ENCODE assay signal across 12 mouse cellular contexts in the genomic region with DNA sequence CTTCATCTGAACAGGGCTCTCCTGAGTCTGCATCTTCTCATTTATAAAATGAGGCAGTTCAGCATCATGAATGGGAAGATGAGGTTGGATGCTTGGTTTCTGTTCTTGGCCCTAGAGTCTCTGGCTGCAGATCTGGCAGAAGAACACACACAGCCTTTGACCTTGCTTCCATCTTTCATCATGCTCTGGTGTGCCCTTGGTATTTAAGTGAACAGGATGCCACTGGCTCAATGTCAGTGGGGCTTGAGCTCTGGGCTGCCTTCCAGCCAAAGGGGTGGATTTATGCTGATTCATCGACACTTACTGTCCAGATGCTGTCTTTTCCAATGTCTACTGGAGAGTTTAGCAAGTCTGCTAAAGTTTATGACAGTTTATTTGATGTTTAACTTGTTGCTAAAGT.
DNase-seq lines count a peak whose midpoint lies in the region; ATAC-seq lines count a peak whose summit lies in the region.
"Had no signal": no experiment of that assay in that cellular context is flagged by ENCODE, and none has a peak within 500 bp of the region (broad histone marks: within the 10 kb centered on the region; RNA-seq: fewer than 3 reads in every experiment).

No protein-coding gene starts in this region.

- no peaks in the 10 kb centered on the region for H3K36me3 ChIP-seq in heart, embryonic 10.5 days
- H3K36me3 ChIP-seq in lung, embryonic 16.5 days (ENCODE audit: control insufficient read depth, insufficient read depth, low read length), result no peaks in the 10 kb centered on the region
- H3K36me3 ChIP-seq: limb, embryonic 13.5 days; midbrain, embryonic 15.5 days had no signal

- H3K9me3 ChIP-seq in heart, embryonic 10.5 days, result no peaks in the 10 kb centered on the region
- no peaks in the 10 kb centered on the region for H3K9me3 ChIP-seq in lung, embryonic 16.5 days (ENCODE audit: control insufficient read depth, low read length)
- H3K9me3 ChIP-seq: limb, embryonic 13.5 days; midbrain, embryonic 15.5 days had no signal

- no peak overlapping the region for H3K4me2 ChIP-seq in lung, embryonic 16.5 days (ENCODE audit: low read depth, low read length)
- H3K4me2 ChIP-seq: limb, embryonic 13.5 days; midbrain, embryonic 15.5 days had no signal

- H3K9ac ChIP-seq in lung, embryonic 16.5 days (ENCODE audit: low read length), result no peak overlapping the region
- H3K9ac ChIP-seq: limb, embryonic 13.5 days; midbrain, embryonic 15.5 days had no signal

- WGBS in heart, embryonic 10.5 days, result 83% methylated on average over 1 of the region's 1 CpGs
- 45% methylated on average over 1 of the region's 1 CpGs for WGBS in lung, embryonic 16.5 days

- H3K27ac ChIP-seq in heart, embryonic 10.5 days, result no peak overlapping the region
- H3K27ac ChIP-seq in lung, embryonic 16.5 days (ENCODE audit: low read length), result no peak overlapping the region
- H3K27ac ChIP-seq: limb, embryonic 13.5 days; midbrain, embryonic 15.5 days had no signal

- intact Hi-C loops in left cerebral cortex, postnatal 14 days (cut with DNase I), result no loop called here

- H3K27me3 ChIP-seq in heart, embryonic 10.5 days (ENCODE audit: insufficient read depth, poor library complexity, severe bottlenecking), result no peaks in the 10 kb centered on the region
- H3K27me3 ChIP-seq in lung, embryonic 16.5 days (ENCODE audit: control insufficient read depth, insufficient read depth, low read depth, low read length), result no peaks in the 10 kb centered on the region
- H3K27me3 ChIP-seq: limb, embryonic 13.5 days; midbrain, embryonic 15.5 days had no signal

- H3K4me1 ChIP-seq in heart, embryonic 10.5 days, result no peaks in the 10 kb centered on the region
- H3K4me1 ChIP-seq in lung, embryonic 16.5 days (replicated peaks; ENCODE audit: control insufficient read depth, insufficient read depth, low read length), result 0 out of 2 replicates have a peak, but pooled peaks cover 7% of the 10 kb centered on the region
- H3K4me1 ChIP-seq: limb, embryonic 13.5 days; midbrain, embryonic 15.5 days had no signal

- ATAC-seq in lung, embryonic 16.5 days (ENCODE audit: low read depth), result peak; percentile 80
- ATAC-seq in erythroblast, adult 5-6 weeks (replicated peaks; ENCODE audit: low FRiP score, poor library complexity, severe bottlenecking), result no peak
- ATAC-seq: inflammation-experienced regulatory T-cells, adult 6 months; midbrain, embryonic 15.5 days had no signal

- H3K4me3 ChIP-seq in heart, embryonic 10.5 days, result no peak overlapping the region
- no peak overlapping the region for H3K4me3 ChIP-seq in lung, embryonic 16.5 days (ENCODE audit: low read length)
- H3K4me3 ChIP-seq: limb, embryonic 13.5 days; midbrain, embryonic 15.5 days had no signal

- peak; percentile 19 for DNase-seq in heart, adult 8-10 months (ENCODE audit: low spot score)
- DNase-seq in heart, embryonic 10.5 days (ENCODE audit: low spot score), result no peak
- DNase-seq in adrenal gland, adult (ENCODE audit: inconsistent age in 2 of 2, low spot score in 1 of 2), result peak; percentile 94 to 96
- peak; percentile 88 for DNase-seq in kidney, adult 11 months
- no peak for DNase-seq in cerebellum, adult 9-11 months
- DNase-seq in left cerebral cortex, postnatal 14 days (ENCODE audit: low spot score in 2 of 2), result no peak
- DNase-seq: cerebellum, adult 11-12 months had no signal

Comparison
In these comparisons a context has a peak if more than half of its experiments do, and no peak if none do; other contexts are left out.
1. DNase-seq: peak in heart, adult 8-10 months (single experiment), adrenal gland, adult (2 of 2) and kidney, adult 11 months (single experiment); none in heart, embryonic 10.5 days (single experiment), cerebellum, adult 9-11 months (single experiment) and left cerebral cortex, postnatal 14 days (0 of 2).